Mouse (Mus musculus): ENCODE results near the gene Tmem8.

- TF ChIP-seq CTCF (conservative IDR thresholded peaks at IDR 0.05; ENCODE audit: low read length): no peak
- no peak for TF ChIP-seq POU5F1 (IDR thresholded peaks at IDR 0.05; ENCODE audit: borderline replicate concordance, low read length)
- TF ChIP-seq NANOG (IDR thresholded peaks at IDR 0.05; ENCODE audit: borderline replicate concordance, low read length): no peak
Observed at GRCm38 (mm10) chr17:26168039-26168438, 54.9 kb downstream of the Tmem8 start.
